Mouse (Mus musculus) T-helper 17 cell (primary cell): ENCODE results near the gene Agrp.

Experiments used
- in situ Hi-C, 2 experiments: fragments of 300-600 bp; cut with MboI, MseI; formaldehyde crosslinking; loops; 1 replicate in 1 of 2; 2 replicates in 1 of 2; pipeline ENCODE4 v1.15.1; 2025; ENCODE audit warnings: high pct_unique_total_duplicates in 2 of 2

Gene Agrp

GRCm38 (mm10) chr8:105636963-105637510, at the start of gene Agrp:
Gene Agrp (minus strand): TSS chr8:105637393.
- in situ Hi-C loops: no loop called here

- in situ Hi-C loops: loop anchor here (5.0 kb wide), 1 partner anchor 69 kb away; no protein-coding TSS in a partner anchor
Measured at GRCm38 (mm10) chr8:105686551-105686950, 49.4 kb upstream of the Agrp start.

GRCm38 (mm10) chr8:105685796-105686308, 48.7 kb upstream of the Agrp start, which contains the start of gene Carmil2:
Gene Carmil2 (plus strand): TSS chr8:105686274.
- in situ Hi-C loops: loop anchor here (5.0 kb wide), 1 partner anchor 69 kb away; no protein-coding TSS in a partner anchor

- in situ Hi-C loops: loop anchor here (5.0 kb wide), 1 partner anchor 68 kb away; no protein-coding TSS in a partner anchor
Measured at GRCm38 (mm10) chr8:105685325-105685724, 48.1 kb upstream of the Agrp start.

- in situ Hi-C loops: no loop called here
Measured at GRCm38 (mm10) chr8:105677891-105678290, 40.7 kb upstream of the Agrp start.

GRCm38 (mm10) chr8:105661167-105661566, 24.0 kb upstream of the Agrp start:
- in situ Hi-C loops: no loop called here

GRCm38 (mm10) chr8:105657641-105658040, 20.4 kb upstream of the Agrp start:
- in situ Hi-C loops: loop anchor here in 1 of 2 experiments (5.0 kb wide), 1 partner anchor 40 kb away; no protein-coding TSS in a partner anchor

GRCm38 (mm10) chr8:105648929-105649328, 11.7 kb upstream of the Agrp start:
- in situ Hi-C loops: no loop called here

GRCm38 (mm10) chr8:105645205-105645604, 8.0 kb upstream of the Agrp start:
- in situ Hi-C loops: no loop called here

- in situ Hi-C loops: no loop called here
Measured at GRCm38 (mm10) chr8:105640511-105640910, 3.3 kb upstream of the Agrp start.

GRCm38 (mm10) chr8:105639835-105640234, 2.6 kb upstream of the Agrp start:
- in situ Hi-C loops: no loop called here

GRCm38 (mm10) chr8:105638510-105638909, 1.3 kb upstream of the Agrp start:
- in situ Hi-C loops: no loop called here

GRCm38 (mm10) chr8:105637601-105638041, 428 bp upstream of the Agrp start:
- in situ Hi-C loops: no loop called here

- in situ Hi-C loops: no loop called here
Measured at GRCm38 (mm10) chr8:105636018-105636962, 903 bp downstream of the Agrp start, which contains the start of gene Ctcf. Gene Ctcf (plus strand): TSS chr8:105636568.

- in situ Hi-C loops: no loop called here
Measured at GRCm38 (mm10) chr8:105635481-105635880, 1.7 kb downstream of the Agrp start.

- in situ Hi-C loops: no loop called here
Measured at GRCm38 (mm10) chr8:105634771-105635458, 2.3 kb downstream of the Agrp start.

GRCm38 (mm10) chr8:105629337-105629736, 7.9 kb downstream of the Agrp start:
- in situ Hi-C loops: no loop called here

GRCm38 (mm10) chr8:105626086-105626485, 11.1 kb downstream of the Agrp start:
- in situ Hi-C loops: no loop called here

GRCm38 (mm10) chr8:105624831-105625230, 12.4 kb downstream of the Agrp start:
- in situ Hi-C loops: no loop called here

- in situ Hi-C loops: no loop called here
Measured at GRCm38 (mm10) chr8:105624401-105624800, 12.8 kb downstream of the Agrp start.

GRCm38 (mm10) chr8:105623679-105624245, 13.4 kb downstream of the Agrp start:
- in situ Hi-C loops: no loop called here
